Mouse (Mus musculus) c-Kit-positive CD71-negative TER-119-negative erythroid progenitor cells, embryonic 14.5 days (primary cell): Measurements from ENCODE around the gene Glis2.
"Not testable (repeated sequence)": the region's sequence is repeated elsewhere in the genome, so short reads cannot be mapped to it uniquely, and the experiment has no call there.

Experiments
- DNase-seq: peaks from one replicate; pipeline ENCODE4 v3.0.0-alpha.2; 2013; ENCODE audit warnings: low read depth

Gene Glis2

DNA sequence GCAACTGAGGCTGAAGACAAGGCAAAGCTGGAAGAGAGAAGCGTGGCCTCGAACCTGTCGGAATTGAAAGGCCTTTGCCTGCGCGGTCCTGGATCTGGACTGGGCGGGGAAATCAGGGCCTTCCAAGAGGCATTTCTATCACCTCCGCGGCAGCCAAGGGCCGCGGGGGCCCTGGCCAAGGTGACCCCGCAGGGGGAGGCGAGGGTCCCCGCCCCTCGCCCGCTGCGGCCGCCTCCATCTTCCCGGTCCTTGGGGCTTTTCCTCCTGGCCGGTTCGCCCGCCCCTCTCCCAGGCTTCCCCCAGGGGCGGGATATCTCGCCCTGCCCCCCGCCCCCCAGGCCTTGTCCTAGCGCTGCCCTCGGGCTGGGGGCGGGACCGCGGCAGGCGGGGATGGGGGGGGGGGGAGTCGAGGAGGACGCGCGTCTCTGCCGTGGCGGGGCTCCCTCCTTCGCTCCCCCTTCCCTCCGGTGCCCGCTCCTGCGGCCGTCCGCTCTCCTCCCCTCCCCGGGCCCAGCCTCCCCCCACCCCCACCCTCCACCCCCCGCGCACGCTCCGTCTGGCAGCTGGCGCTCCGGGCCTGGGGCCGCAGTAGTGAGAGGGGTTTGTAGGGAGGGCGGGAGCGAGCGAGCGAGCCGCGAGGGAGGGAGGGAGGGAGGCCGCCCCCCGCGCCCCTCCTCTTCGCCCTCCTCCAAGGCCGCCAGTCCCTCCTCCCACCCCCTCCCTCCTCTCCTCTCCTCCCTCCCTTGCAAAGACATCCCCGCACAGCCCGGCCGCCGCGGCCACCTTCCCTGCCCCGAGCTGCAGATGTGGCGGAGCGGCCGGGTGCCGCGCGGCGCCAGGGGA, at the start of gene Glis2:
Gene Glis2 (plus strand): TSS at position 743 of the 843 bp plus-strand sequence.
- no peak for DNase-seq

GRCm38 (mm10) chr16:4544845-4545244, 49.7 kb upstream of the Glis2 start:
- no peak for DNase-seq

- DNase-seq, result no peak
These were observed 47.7 kb upstream of the Glis2 start for GRCm38 (mm10) chr16:4546838-4547237.

GRCm38 (mm10) chr16:4547611-4548010, 46.9 kb upstream of the Glis2 start:
- DNase-seq, result no peak

DNA sequence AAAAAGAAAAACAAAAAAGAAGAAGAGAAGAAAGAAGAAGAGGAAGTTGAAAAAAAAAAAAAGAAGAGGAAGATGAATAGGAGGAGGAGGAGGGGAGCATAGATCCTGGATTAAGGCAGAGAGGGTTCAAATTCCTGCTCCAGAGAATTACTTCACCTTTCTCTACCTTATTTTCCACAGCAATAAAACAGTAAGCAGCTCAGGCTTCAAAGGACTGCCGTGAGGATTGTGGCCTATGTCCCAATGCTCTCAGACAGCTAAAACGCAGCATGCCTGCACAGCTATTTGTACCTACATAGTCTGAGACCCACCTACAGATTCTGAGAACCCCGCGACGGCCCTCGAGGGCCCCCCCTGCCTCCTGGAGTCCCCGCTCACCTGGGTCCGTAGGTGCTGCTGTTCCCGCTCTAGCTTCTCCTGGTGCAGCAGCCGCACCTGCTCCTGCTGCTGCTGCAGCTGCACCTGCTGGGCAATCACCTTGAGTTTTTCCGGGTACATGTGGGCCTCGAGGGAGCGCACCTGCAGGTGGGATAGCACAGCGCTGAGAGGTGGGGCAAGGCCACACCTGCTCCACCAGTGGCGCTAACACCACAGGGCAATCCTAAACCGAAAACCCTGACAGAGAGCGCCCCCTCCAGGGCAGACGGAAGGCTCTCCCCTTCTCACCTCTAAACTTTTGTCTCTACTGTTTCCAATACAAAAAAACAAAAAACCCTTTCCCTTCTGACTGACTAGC, 45.4 kb upstream of the Glis2 start:
- no peak for DNase-seq

- DNase-seq, result peak; percentile 56
These were observed 43.5 kb upstream of the Glis2 start for GRCm38 (mm10) chr16:4551056-4551455.

DNA sequence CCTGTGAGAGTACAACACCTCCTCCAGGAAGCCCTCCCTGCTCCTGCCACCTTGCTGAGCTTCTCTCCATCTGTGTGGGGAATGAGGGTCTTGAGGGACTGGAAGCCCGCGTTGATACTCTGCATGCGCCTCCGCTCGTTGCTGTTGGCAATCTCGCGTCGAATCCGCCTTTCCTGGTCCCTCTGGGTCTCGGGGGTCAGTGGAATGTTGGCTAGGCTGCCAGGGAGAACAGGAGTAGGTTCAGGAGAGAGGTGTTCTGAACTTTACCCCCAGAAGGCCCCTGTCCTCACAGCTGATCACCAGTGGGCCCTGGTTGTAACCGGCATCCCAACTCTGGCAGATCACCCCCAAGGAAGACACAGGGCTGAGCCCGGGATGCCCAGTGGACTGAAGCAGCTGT, 42.6 kb upstream of the Glis2 start:
- DNase-seq, result no peak

GRCm38 (mm10) chr16:4552829-4553550, 41.5 kb upstream of the Glis2 start:
- DNase-seq, result peak; percentile 36

DNA sequence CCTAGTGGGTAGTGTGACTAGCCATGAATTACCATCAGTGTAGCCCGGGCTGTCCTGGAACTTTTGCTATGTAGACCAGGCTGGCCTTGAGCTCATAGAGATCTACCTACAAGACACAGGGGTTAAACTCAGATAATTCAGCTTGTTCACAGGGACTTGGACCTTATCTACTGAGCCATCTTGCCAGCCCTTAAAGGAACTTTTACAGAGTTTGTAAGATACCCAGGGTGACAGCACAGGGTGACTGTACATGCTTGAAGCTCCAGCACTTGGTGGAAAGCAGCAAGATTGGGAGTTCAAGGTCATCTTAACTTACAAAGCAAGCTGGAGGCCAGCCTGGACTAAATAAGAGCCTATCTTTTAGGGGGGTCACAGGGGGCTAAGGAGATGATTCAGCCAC, 39.0 kb upstream of the Glis2 start:
- DNase-seq, result no peak

DNA sequence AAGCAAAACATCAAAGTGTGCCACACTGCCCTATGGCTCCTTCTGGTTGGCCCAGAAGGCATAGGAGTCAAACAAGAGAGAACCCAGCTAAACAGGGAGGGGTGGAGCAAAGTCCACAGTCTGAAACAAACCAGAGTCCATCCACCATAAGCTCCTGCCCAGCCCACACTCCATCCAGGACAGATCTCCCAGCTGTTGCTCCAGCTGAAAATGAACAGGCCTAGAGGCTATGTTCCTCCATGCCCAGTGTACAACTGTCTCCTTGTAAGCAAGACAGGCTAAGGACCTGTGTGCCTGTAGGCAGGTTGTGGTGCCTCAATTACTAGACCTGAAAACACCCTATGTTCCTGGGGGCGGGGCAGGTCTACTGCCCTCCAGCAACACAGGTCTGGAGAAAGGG, 37.4 kb upstream of the Glis2 start:
- DNase-seq, result no peak

GRCm38 (mm10) chr16:4557949-4558348, 36.6 kb upstream of the Glis2 start:
- DNase-seq, result no peak

DNA sequence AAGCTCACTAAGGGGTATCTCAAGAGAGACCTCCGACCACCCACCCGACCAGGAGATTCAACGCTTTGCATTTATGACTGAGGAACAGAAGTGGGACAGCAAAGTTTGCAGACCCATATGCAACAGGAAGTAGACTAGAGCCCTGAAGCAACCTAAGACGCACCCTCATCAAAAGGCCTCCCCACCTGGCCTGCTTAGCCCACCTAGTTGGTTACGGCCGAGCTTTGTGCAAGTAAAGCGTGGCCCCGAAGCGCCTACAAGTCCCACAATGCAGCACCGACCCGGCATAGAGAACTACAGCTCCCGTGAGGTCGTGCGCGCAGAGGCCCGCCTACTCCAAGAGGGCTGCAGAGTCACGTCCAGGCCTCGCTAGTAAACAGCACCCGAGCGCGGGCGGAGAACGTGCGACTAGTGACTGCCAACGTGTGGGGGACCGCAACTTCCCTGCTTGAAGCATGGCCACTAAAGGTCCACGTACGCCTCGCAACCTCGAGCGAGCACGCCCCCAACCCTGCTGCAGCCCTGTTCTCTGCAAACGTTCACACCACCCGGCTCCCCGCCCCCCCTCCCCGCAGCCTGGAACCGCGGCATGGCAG, 36.0 kb upstream of the Glis2 start:
- peak; percentile 77 for DNase-seq

- DNase-seq, result peak; percentile 41
These were observed 35.4 kb upstream of the Glis2 start for GRCm38 (mm10) chr16:4558980-4559631.

DNA sequence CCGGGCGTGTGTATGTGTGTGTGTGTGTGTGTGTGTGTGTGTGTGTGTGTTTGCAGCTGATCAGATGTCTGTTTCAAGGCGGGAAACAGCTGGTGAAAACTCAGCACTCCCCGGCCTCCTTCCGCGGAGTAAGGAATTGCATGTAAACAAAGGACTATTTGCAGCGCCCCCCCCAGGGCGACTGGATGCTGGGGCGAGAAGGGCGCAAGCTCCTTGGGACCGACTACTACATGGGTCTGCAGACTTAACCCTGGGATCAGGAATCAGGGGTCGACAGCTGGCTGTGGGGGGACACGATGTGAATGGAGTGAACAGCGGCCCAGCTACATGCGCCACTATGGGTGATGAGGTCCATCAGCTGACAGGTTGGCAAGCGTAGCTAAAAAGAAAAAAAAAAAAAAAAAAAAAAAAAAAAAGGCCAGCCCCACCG, 34.8 kb upstream of the Glis2 start, which contains the start of gene Tfap4:
Gene Tfap4 (minus strand): TSS at position 140 of the 430 bp plus-strand sequence.
- peak; percentile 83 for DNase-seq

- peak; percentile 63 for DNase-seq
These were observed 34.2 kb upstream of the Glis2 start for GRCm38 (mm10) chr16:4560145-4560952.

DNA sequence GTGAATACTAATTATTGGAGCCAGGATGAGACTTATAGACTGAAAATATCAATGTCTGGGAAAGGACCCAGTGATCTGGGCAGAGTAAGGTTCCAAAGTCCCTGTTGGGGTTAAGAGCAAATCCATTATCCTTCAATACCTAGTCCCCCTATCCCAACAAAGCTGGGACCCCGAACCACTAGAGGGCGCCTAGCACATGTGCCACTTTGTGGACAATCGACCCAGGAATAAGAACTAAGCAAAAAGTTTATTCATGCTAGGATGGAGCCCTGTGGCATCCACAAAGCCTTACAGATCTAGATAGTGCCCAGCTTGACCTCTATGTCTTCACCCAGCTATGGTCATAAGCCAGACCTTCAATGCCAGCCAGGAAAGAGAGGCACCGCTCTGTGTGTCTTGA, 26.6 kb upstream of the Glis2 start:
- DNase-seq, result peak; percentile 89

DNA sequence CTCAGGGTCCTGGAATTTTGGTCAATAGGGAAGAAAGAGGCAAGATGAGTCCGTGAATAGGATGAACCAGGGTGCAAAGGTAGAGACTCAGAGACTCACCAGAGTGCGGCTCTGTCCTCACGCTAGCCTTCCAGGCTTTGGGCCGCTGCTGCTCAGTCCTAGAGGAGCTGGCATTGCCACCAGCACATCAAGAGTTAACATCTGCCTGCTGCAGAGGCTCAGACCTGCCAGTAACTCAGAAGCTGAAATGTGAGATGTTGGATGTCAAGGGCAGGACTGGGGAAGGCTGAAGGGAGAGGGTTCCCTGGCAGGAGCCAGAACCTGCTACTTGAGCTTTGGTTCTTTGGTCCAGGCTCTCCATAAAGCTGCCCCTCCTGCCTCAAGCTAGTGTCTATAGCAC, 23.8 kb upstream of the Glis2 start:
- no peak for DNase-seq

- no peak for DNase-seq
These were observed 18.5 kb upstream of the Glis2 start for GRCm38 (mm10) chr16:4576038-4576437.

- DNase-seq, result no peak
These were observed 17.6 kb upstream of the Glis2 start for GRCm38 (mm10) chr16:4576873-4577272.

GRCm38 (mm10) chr16:4578630-4579029, 15.9 kb upstream of the Glis2 start:
- DNase-seq, result no peak

DNA sequence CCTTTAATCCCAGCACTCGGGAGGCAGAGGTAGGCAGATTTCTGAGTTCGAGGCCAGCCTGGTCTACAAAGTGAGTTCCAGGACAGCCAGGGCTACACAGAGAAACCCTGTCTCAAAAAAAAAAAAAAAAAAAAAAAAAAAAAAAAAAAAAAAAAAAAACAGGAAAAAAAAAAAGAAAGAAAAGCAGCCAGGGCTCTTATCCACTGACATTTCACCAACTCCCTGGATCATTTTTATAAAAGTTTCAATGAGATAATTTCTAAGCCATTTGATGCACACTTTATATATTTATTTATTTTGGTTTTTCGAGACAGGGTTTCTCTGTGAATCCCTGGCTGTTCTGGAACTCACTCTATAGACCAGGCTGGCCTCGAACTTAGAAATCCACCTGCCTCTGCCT, 13.3 kb upstream of the Glis2 start:
- DNase-seq, result not testable (repeated sequence)
